Mouse (Mus musculus): Measurements from ENCODE around the gene Abca13.
"Not testable (repeated sequence)": the region's sequence is repeated elsewhere in the genome, so short reads cannot be mapped to it uniquely, and the experiment has no call there.

GRCm38 (mm10) chr11:9150403-9150802, 41.3 kb upstream of the Abca13 start:
- not testable (repeated sequence) for TF ChIP-seq CTCF, EP300 (IDR thresholded peaks at IDR 0.05; ENCODE audit: low read depth)

All from liver, embryonic 14.5 days (tissue).